Mouse (Mus musculus) bone marrow, adult 2 months (tissue): Measurements from ENCODE around the gene Bpifb5.

Experiments used
- CTCF ChIP-seq: fragments of 200-500 bp; IDR thresholded peaks from 2 replicates; pipeline ENCODE4 v1.5.1; 2011; ENCODE audit warnings: low read length, control low read depth; ENCODE audit not compliant: control insufficient read depth, insufficient read depth
- POLR2A ChIP-seq: fragments of 200-500 bp; IDR thresholded peaks from 2 replicates; pipeline ENCODE4 v1.6.1; 2011; ENCODE audit warnings: low read depth, mild to moderate bottlenecking, control low read depth, low read length, borderline replicate concordance; ENCODE audit not compliant: control insufficient read depth

DNA sequence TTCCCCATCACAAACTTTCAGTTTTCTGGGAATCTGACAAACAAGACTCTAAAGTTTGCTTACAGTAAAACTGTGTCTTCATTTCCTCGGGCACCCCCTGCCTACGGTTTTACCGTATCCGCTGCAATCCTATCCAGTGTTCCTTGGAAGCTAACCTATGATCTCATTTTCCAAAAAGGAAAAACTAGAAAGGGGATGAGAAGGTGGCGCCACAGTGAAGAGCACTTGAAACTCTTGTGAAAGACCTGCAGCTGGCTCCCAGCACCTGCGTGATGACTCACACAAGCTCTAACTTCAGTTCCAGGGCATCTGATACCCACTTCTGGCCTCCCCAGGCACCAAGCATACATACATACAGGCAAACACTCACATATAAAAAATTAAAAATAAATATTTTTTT is 38.2 kb upstream of the Bpifb5 start:
- no peak for TF ChIP-seq CTCF
- TF ChIP-seq POLR2A: no peak
